ENCODE assay signal across 9 mouse cellular contexts in genomic region chr8:125067596-125067960, GRCm38 (mm10). TPM values are rescaled to one million over a fixed set of nuclear protein-coding genes. Genes with fewer than 3 reads are reported as not detected.
A peak's percentile ranks its signal among the peaks of the same experiment; 100 is the strongest.
DNase-seq lines count a peak whose midpoint lies in the region; ATAC-seq lines count a peak whose summit lies in the region.
"Had no signal": no experiment of that assay in that cellular context is flagged by ENCODE, and none has a peak within 500 bp of the region (broad histone marks: within the 10 kb centered on the region; RNA-seq: fewer than 3 reads in every experiment).

No protein-coding gene starts in this region.

- ATAC-seq in forebrain, embryonic 14.5 days = no peak
- ATAC-seq in hindbrain, embryonic 13.5 days (ENCODE audit: low FRiP score) = peak; percentile 76
- peak; percentile 59 for ATAC-seq in megakaryocyte progenitor cell, adult 5-6 weeks (replicated peaks; ENCODE audit: poor library complexity)

- WGBS in forebrain, embryonic 14.5 days = 83% methylated on average over 9 of the region's 9 CpGs
- 61% methylated on average over 9 of the region's 9 CpGs for WGBS in hindbrain, embryonic 13.5 days

- H3K9ac ChIP-seq in forebrain, embryonic 14.5 days (ENCODE audit: low read length) = no peak overlapping the region; the same call in 1 of the 2 replicates
- H3K9ac ChIP-seq in hindbrain, embryonic 13.5 days = no peak overlapping the region

- no peak overlapping the region for H3K4me3 ChIP-seq in forebrain, embryonic 14.5 days (ENCODE audit: low read depth, low read length)
- H3K4me3 ChIP-seq in hindbrain, embryonic 13.5 days = no peak overlapping the region
- H3K4me3 ChIP-seq: erythroblast, embryonic 14.5 days had no signal

- peak; percentile 27 to 73 for DNase-seq in layer of hippocampus, adult 18-20 months (ENCODE audit: low spot score in 2 of 2)
- no peak for DNase-seq in layer of hippocampus, postnatal 25 days (ENCODE audit: extremely low spot score in 1 of 2, low spot score in 1 of 2)
- DNase-seq in forebrain, embryonic 14.5 days (ENCODE audit: low spot score) = no peak
- peak; percentile 49 to 60 for DNase-seq in layer of hippocampus, postnatal 36 days
- DNase-seq in thymus, postnatal 10 days (ENCODE audit: low spot score in 2 of 2) = peak; percentile 41 to 52
- DNase-seq in embryo, embryonic 11 days = no peak

- H3K27me3 ChIP-seq in forebrain, embryonic 14.5 days (replicated peaks; ENCODE audit: control insufficient read depth, insufficient read depth, low read length) = no peaks in the 10 kb centered on the region
- H3K27me3 ChIP-seq in hindbrain, embryonic 13.5 days = 0 out of 2 replicates have a peak, but pooled peaks cover 5% of the 10 kb centered on the region

- no peaks in the 10 kb centered on the region for H3K9me3 ChIP-seq in forebrain, embryonic 14.5 days (replicated peaks; ENCODE audit: control insufficient read depth, low read length)
- H3K9me3 ChIP-seq in hindbrain, embryonic 13.5 days = no peaks in the 10 kb centered on the region

- H3K36me3 ChIP-seq in forebrain, embryonic 14.5 days (ENCODE audit: control insufficient read depth, insufficient read depth, low read length) = no peaks in the 10 kb centered on the region
- H3K36me3 ChIP-seq in hindbrain, embryonic 13.5 days = no peaks in the 10 kb centered on the region

- peak overlapping the region; percentile 56; the same call in 1 of the 2 replicates for H3K27ac ChIP-seq in forebrain, embryonic 14.5 days (ENCODE audit: low read depth, low read length)
- H3K27ac ChIP-seq in hindbrain, embryonic 13.5 days = peak overlapping the region; percentile 65

- H3K4me2 ChIP-seq in forebrain, embryonic 14.5 days (ENCODE audit: low read length) = no peak overlapping the region
- H3K4me2 ChIP-seq in hindbrain, embryonic 13.5 days = no peak overlapping the region

- no peaks in the 10 kb centered on the region for H3K4me1 ChIP-seq in forebrain, embryonic 14.5 days (ENCODE audit: control insufficient read depth, insufficient read depth, low read length)
- H3K4me1 ChIP-seq in hindbrain, embryonic 13.5 days (replicated peaks) = peaks cover 21% of the 10 kb centered on the region

RNA-seq across cellular contexts. Expression of gene Disc1, which starts 13.6 kb away (rescaled TPM):
- total RNA-seq in layer of hippocampus, adult 18-20 months (2021) = 1 to 10 TPM; 4.3 to 4.6 TPM
- total RNA-seq in layer of hippocampus, postnatal 25 days (2021) = 1 to 10 TPM; 4.0 to 5.1 TPM
- 0.30 and 0.62 TPM in 2 replicates for polyA plus RNA-seq in forebrain, embryonic 14.5 days (2014; fragmentation: Nextera tagmentation; extraction: Ambion mirVana)
- polyA plus RNA-seq in hindbrain, embryonic 13.5 days (2015; fragmentation: Nextera tagmentation; extraction: Ambion mirVana) = 1.3 and 2.1 TPM in 2 replicates
- 1 to 10 TPM; 4.4 to 6.4 TPM for total RNA-seq in layer of hippocampus, postnatal 36 days (2021)
- 1.0 and 1.2 TPM in 2 replicates for total RNA-seq in megakaryocyte progenitor cell, adult 5-6 weeks (2015)
- total RNA-seq in megakaryocyte progenitor cell, adult 5-6 weeks (2017) = 1.1 and 1.4 TPM in 2 replicates
- polyA plus RNA-seq: erythroblast, embryonic 14.5 days had no signal

RNA-seq across cellular contexts. Expression of gene Tsnax, which starts 54.8 kb away (rescaled TPM):
- 100 to 1,000 TPM; 160 to 161 TPM for total RNA-seq in layer of hippocampus, adult 18-20 months (2021)
- 100 to 1,000 TPM; 131 to 149 TPM for total RNA-seq in layer of hippocampus, postnatal 25 days (2021)
- polyA plus RNA-seq in forebrain, embryonic 14.5 days (2014; fragmentation: Nextera tagmentation; extraction: Ambion mirVana) = 171 and 186 TPM in 2 replicates
- polyA plus RNA-seq in hindbrain, embryonic 13.5 days (2015; fragmentation: Nextera tagmentation; extraction: Ambion mirVana) = 176 and 184 TPM in 2 replicates
- 100 to 1,000 TPM; 135 to 151 TPM for total RNA-seq in layer of hippocampus, postnatal 36 days (2021)
- total RNA-seq in megakaryocyte progenitor cell, adult 5-6 weeks (2015) = 52.7 and 57.6 TPM in 2 replicates
- total RNA-seq in megakaryocyte progenitor cell, adult 5-6 weeks (2017) = 71.7 and 88.4 TPM in 2 replicates

Comparison
In these comparisons a context has a peak if more than half of its experiments do, and no peak if none do; other contexts are left out.
1. DNase-seq: peak in layer of hippocampus, adult 18-20 months (2 of 2), layer of hippocampus, postnatal 36 days (2 of 2) and thymus, postnatal 10 days (2 of 2); none in layer of hippocampus, postnatal 25 days (0 of 2), forebrain, embryonic 14.5 days (single experiment) and embryo, embryonic 11 days (single experiment).